Comparison of ENCODE assay signal across 9 mouse cellular contexts in the genomic region with DNA sequence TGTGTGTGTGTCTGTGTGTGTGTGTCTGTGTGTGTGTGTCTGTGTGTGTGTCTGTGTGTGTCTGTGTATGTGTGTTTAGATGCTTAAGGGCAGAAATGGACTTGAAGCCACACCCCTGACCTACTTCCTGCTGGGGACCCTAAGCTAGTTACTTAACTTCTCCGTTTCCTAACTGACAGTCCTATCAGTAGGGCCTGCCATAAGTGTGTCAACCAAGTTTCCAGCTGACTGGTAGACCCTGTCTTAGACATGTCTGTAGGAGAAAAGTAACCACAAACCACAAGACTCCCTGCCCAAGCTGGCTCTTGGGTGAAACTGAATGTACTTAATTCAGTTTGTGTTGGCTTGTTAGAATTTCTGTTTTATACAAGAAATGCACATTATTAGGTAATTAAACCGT. TPM values are rescaled to one million over a fixed set of nuclear protein-coding genes. Genes with fewer than 3 reads are reported as not detected.
A peak's percentile ranks its signal among the peaks of the same experiment; 100 is the strongest.
DNase-seq lines count a peak whose midpoint lies in the region; ATAC-seq lines count a peak whose summit lies in the region.
"Had no signal": no experiment of that assay in that cellular context is flagged by ENCODE, and none has a peak within 500 bp of the region (broad histone marks: within the 10 kb centered on the region; RNA-seq: fewer than 3 reads in every experiment).

No protein-coding gene starts in this region.

- peak; percentile 34 for DNase-seq in A20 (ENCODE audit: low read depth, low spot score)
- DNase-seq in CD4-positive helper T cell, adult 2 months (ENCODE audit: low read depth, low spot score), result peak; percentile 61
- DNase-seq in naive thymus-derived CD4-positive, alpha-beta T cell, adult 2 months (ENCODE audit: low read depth), result peak; percentile 59
- no peak for DNase-seq in gastrocnemius, adult 18-20 months (ENCODE audit: low spot score)
- no peak for DNase-seq in heart, adult 11 months
- no peak for DNase-seq in neural tube, embryonic 10.5 days (ENCODE audit: extremely low spot score, low spot score)

- peak; percentile 96 for ATAC-seq in granulocyte monocyte progenitor cell, adult 5-6 weeks (replicated peaks; ENCODE audit: poor library complexity, severe bottlenecking)
- ATAC-seq: forebrain, embryonic 14.5 days had no signal

RNA-seq across cellular contexts. Expression of a gene that starts 1.1 kb away (rescaled TPM):
- total RNA-seq in granulocyte monocyte progenitor cell, adult 5-6 weeks (2014; fragmentation: Nextera tagmentation), result not detected in 2 replicates
- total RNA-seq in granulocyte monocyte progenitor cell, adult 5-6 weeks (2017), result not detected in 2 replicates
- total RNA-seq in gastrocnemius, adult 18-20 months (2021), result not detected
- total RNA-seq: gastrocnemius, postnatal 4 days had no signal

RNA-seq across cellular contexts. Expression of a gene that starts 25.7 kb away (rescaled TPM):
- total RNA-seq in granulocyte monocyte progenitor cell, adult 5-6 weeks (2014; fragmentation: Nextera tagmentation), result not detected in 2 replicates
- not detected in 2 replicates for total RNA-seq in granulocyte monocyte progenitor cell, adult 5-6 weeks (2017)
- total RNA-seq in gastrocnemius, adult 18-20 months (2021), result not detected
- total RNA-seq: gastrocnemius, postnatal 4 days had no signal

Comparison
In these comparisons a context has a peak if more than half of its experiments do, and no peak if none do; other contexts are left out.
1. DNase-seq: peak in A20 (single experiment), CD4-positive helper T cell, adult 2 months (single experiment) and naive thymus-derived CD4-positive, alpha-beta T cell, adult 2 months (single experiment); none in gastrocnemius, adult 18-20 months (single experiment), heart, adult 11 months (single experiment) and neural tube, embryonic 10.5 days (single experiment).